In the genomic region with DNA sequence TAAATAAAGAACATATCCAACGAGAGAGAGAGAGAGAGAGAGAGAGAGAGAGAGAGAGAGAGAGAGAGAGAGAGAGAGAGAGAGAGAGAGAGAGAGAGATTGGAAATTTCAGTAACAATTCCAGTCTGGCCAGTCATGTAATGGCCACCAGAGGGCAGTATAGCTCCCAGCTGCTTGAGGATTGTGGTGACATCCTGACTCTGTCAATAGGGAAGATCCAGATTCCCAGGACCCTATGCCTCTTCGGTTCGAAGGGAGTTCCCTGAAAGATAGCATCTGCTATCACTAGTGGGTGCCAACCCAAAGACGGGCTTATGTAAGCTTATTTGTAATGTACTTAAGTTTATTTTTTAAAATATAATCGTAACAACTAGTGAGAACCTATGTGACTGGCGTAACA, we compare ENCODE assay signal across 8 mouse cellular contexts.
A peak's percentile ranks its signal among the peaks of the same experiment; 100 is the strongest.
DNase-seq lines count a peak whose midpoint lies in the region; ATAC-seq and TF ChIP-seq lines count a peak whose summit lies in the region.

No protein-coding gene starts in this region.

- no peak for TF ChIP-seq POLR2A in kidney, adult 2 months (IDR thresholded peaks at IDR 0.05; ENCODE audit: low read depth, low read length)

- H3K27ac ChIP-seq in kidney, adult 2 months (ENCODE audit: insufficient read depth, low read depth, low read length), result no peak overlapping the region

- peak; percentile 33 for DNase-seq in kidney, adult 2 months
- no peak for DNase-seq in kidney, adult 11 months
- DNase-seq in CD4-positive, CD25-positive, alpha-beta regulatory T cell, adult 2 months (ENCODE audit: low read depth, low spot score), result peak; percentile 66
- peak; percentile 48 for DNase-seq in adipocyte (ENCODE audit: low spot score)
- peak; percentile 77 for DNase-seq in embryo, embryonic 10 days (ENCODE audit: low spot score)
- peak; percentile 52 for DNase-seq in induced T-regulatory cell, adult 2 months (ENCODE audit: low read depth)
- DNase-seq in thymus, postnatal 36 days, result peak; percentile 26 to 33

- H3K4me3 ChIP-seq in kidney, adult 2 months (ENCODE audit: insufficient read depth, low read depth, low read length), result no peak overlapping the region

- no peaks in the 10 kb centered on the region; the same call in 1 of the 2 replicates for H3K27me3 ChIP-seq in kidney, adult 2 months (replicated peaks; ENCODE audit: control insufficient read depth, insufficient read depth, low read length)

- peak; percentile 73 for TF ChIP-seq CTCF in kidney, adult 2 months (conservative IDR thresholded peaks at IDR 0.05; ENCODE audit: insufficient read depth, insufficient read length, low read depth, low read length)

- H3K36me3 ChIP-seq in kidney, adult 2 months (ENCODE audit: control insufficient read depth, insufficient read depth, low read length), result no peaks in the 10 kb centered on the region

- H3K4me1 ChIP-seq in kidney, adult 2 months (ENCODE audit: control insufficient read depth, insufficient read depth, low read length), result no peaks in the 10 kb centered on the region

- peak; percentile 78 for ATAC-seq in megakaryocyte progenitor cell, adult 5-6 weeks (replicated peaks; ENCODE audit: poor library complexity)

- 46% methylated on average over 6 of the region's 6 CpGs for WGBS in kidney, adult 2 months
